Mouse (Mus musculus): ENCODE results near the gene 4930505A04Rik. TPM values are rescaled to one million over a fixed set of nuclear protein-coding genes. Genes with fewer than 3 reads are reported as not detected.
A peak's percentile ranks its signal among the peaks of the same experiment; 100 is the strongest.
"Not testable (repeated sequence)": the region's sequence is repeated elsewhere in the genome, so short reads cannot be mapped to it uniquely, and the experiment has no call there.

The 4930505A04Rik gene
- polyA plus RNA-seq, 1 experiment from 2014 or later = 0.54 TPM

DNA sequence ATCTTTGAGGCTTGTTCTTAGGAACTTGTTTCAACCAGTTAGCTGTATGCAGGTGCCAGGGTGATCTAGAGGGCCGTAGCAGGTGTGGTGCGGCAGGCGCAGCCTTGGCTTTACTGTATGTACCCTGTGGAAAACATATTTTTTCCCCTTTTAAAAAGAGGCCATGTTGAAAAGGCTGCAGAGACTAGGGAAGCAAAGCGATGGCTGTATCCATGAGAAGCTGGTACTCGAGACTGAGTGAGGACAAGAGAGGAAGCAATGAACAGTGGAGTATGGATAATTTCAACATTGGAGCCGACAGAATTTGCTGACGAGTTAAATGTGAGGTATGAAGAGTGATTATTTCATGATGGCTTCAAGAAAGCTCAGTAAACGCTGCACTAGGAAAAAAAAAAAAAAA lies 440 bp downstream of the 4930505A04Rik start:
- peak; percentile 32; the same call in 1 of the 2 replicates for ATAC-seq (ENCODE audit: low read depth)
- no peak overlapping the region for H3K9ac ChIP-seq (replicated peaks; ENCODE audit: low read depth, low read length)
- WGBS = 74% methylated on average over 8 of the region's 8 CpGs
- peak overlapping the region; percentile 42 for H3K4me3 ChIP-seq (ENCODE audit: low read depth, low read length)
- no peaks in the 10 kb centered on the region for H3K36me3 ChIP-seq (ENCODE audit: control insufficient read depth, insufficient read depth, low read length)
- H3K4me1 ChIP-seq (ENCODE audit: control insufficient read depth, insufficient read depth, low read length) = 0 out of 2 replicates have a peak, but pooled peaks cover 4% of the 10 kb centered on the region
- peak overlapping the region; percentile 7; the same call in 1 of the 2 replicates for H3K27ac ChIP-seq (ENCODE audit: low read depth, low read length)
- no peaks in the 10 kb centered on the region for H3K27me3 ChIP-seq (ENCODE audit: control insufficient read depth, insufficient read depth, low read length)
- H3K4me2 ChIP-seq (ENCODE audit: low read depth, low read length) = peak overlapping the region; percentile 67
- no peaks in the 10 kb centered on the region for H3K9me3 ChIP-seq (ENCODE audit: control insufficient read depth, low read length)

DNA sequence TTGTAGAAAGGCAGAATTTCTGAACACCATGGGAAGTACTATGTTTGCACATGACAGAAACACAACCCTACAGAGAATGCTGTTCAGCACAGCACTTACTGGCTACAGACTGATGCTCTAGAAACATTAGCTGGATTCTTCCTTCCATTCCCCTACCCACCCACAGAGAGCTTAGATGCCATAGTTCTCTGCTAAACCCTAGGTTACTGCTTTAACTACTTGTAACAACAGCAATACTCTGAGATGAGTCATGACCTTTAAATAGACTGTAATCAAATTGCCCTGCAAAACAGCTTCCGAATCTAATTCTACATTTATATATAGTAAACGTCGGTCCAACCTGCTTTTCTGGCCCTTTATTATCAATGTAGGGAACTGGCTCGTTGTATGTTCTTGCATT lies 17.3 kb downstream of the 4930505A04Rik start:
- Histone ChIP-seq H3K9ac (replicated peaks; ENCODE audit: low read depth, low read length) (no peak overlapping the region), H3K27me3 (ENCODE audit: control insufficient read depth, insufficient read depth, low read length) (no peaks in the 10 kb centered on the region), H3K4me1 (ENCODE audit: control insufficient read depth, insufficient read depth, low read length) (no peaks in the 10 kb centered on the region), H3K9me3 (ENCODE audit: control insufficient read depth, low read length) (no peaks in the 10 kb centered on the region), H3K27ac (ENCODE audit: low read depth, low read length) (no peak overlapping the region), H3K36me3 (ENCODE audit: control insufficient read depth, insufficient read depth, low read length) (no peaks in the 10 kb centered on the region), H3K4me3 (ENCODE audit: low read depth, low read length) (no peak overlapping the region), H3K4me2 (ENCODE audit: low read depth, low read length) (no peak overlapping the region)
- no peak for ATAC-seq (ENCODE audit: low read depth)
- 87% methylated on average over 4 of the region's 4 CpGs for WGBS

GRCm38 (mm10) chr11:30448126-30448525 lies 23.5 kb downstream of the 4930505A04Rik start:
- Histone ChIP-seq H3K27ac (ENCODE audit: low read depth, low read length) (no peak overlapping the region), H3K9me3 (ENCODE audit: control insufficient read depth, low read length) (no peaks in the 10 kb centered on the region), H3K4me2 (ENCODE audit: low read depth, low read length) (no peak overlapping the region), H3K4me1 (ENCODE audit: control insufficient read depth, insufficient read depth, low read length) (no peaks in the 10 kb centered on the region), H3K4me3 (ENCODE audit: low read depth, low read length) (no peak overlapping the region), H3K9ac (replicated peaks; ENCODE audit: low read depth, low read length) (no peak overlapping the region), H3K27me3 (ENCODE audit: control insufficient read depth, insufficient read depth, low read length) (no peaks in the 10 kb centered on the region), H3K36me3 (ENCODE audit: control insufficient read depth, insufficient read depth, low read length) (no peaks in the 10 kb centered on the region)
- ATAC-seq (ENCODE audit: low read depth) = no peak
- WGBS = 90% methylated on average over 2 of the region's 2 CpGs

DNA sequence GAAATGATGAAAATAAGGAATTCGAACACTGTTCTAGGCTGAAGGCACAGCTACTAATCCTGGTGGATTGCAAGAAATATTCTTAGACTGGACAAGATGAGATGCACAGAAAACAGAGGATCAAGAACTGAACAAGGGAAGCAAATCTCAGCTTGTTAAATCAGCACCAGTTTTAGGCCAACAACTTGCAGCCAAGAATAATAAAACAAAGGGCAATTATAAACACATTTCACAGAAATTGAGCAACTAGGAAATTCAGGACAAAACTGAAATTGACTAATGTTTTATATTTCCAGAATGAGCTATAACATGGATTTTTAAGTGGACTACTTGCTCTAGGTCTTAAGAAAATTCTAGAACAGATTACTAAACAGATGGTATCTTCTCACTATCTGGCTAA lies 24.1 kb downstream of the 4930505A04Rik start:
- H3K27ac ChIP-seq (ENCODE audit: low read depth, low read length) = no peak overlapping the region
- H3K4me1 ChIP-seq (ENCODE audit: control insufficient read depth, insufficient read depth, low read length) = no peaks in the 10 kb centered on the region
- H3K4me3 ChIP-seq (ENCODE audit: low read depth, low read length) = no peak overlapping the region
- no peaks in the 10 kb centered on the region for H3K27me3 ChIP-seq (ENCODE audit: control insufficient read depth, insufficient read depth, low read length)
- no peaks in the 10 kb centered on the region for H3K36me3 ChIP-seq (ENCODE audit: control insufficient read depth, insufficient read depth, low read length)
- no peak overlapping the region for H3K9ac ChIP-seq (replicated peaks; ENCODE audit: low read depth, low read length)
- WGBS = 88% methylated on average over 1 of the region's 1 CpGs
- H3K4me2 ChIP-seq (ENCODE audit: low read depth, low read length) = no peak overlapping the region
- no peak for ATAC-seq (ENCODE audit: low read depth)
- H3K9me3 ChIP-seq (ENCODE audit: control insufficient read depth, low read length) = no peaks in the 10 kb centered on the region

GRCm38 (mm10) chr11:30444192-30444905 lies 27.3 kb downstream of the 4930505A04Rik start:
- not testable (repeated sequence) for H3K9ac ChIP-seq (replicated peaks; ENCODE audit: low read depth, low read length); H3K36me3 ChIP-seq (ENCODE audit: control insufficient read depth, insufficient read depth, low read length); H3K27me3 ChIP-seq (ENCODE audit: control insufficient read depth, insufficient read depth, low read length); H3K4me1 ChIP-seq (ENCODE audit: control insufficient read depth, insufficient read depth, low read length); ATAC-seq (ENCODE audit: low read depth); H3K9me3 ChIP-seq (ENCODE audit: control insufficient read depth, low read length); H3K4me2 ChIP-seq (ENCODE audit: low read depth, low read length); H3K27ac ChIP-seq (ENCODE audit: low read depth, low read length); H3K4me3 ChIP-seq (ENCODE audit: low read depth, low read length)
- WGBS = 91% methylated on average over 12 of the region's 12 CpGs

DNA sequence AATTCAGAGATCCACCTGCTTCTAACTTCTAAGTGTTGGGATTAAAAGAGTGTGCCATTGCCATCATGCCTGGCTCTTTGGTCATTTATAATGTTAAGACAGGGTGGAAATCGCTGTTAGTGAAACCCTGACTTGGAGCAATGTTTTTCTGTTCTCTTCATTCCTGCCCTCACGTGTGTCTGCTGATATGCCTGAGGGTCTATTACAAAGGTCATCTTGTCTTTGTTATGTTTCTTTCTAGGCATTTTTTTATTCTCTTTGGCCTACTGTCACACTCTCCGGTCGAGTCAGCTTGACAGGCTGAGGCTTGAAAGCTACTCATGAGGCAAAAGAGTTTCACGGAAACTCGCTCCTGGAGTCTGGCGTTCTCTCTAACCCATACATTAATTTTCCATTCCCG lies 27.9 kb downstream of the 4930505A04Rik start:
- Histone ChIP-seq H3K27ac (ENCODE audit: low read depth, low read length) (no peak overlapping the region), H3K4me2 (ENCODE audit: low read depth, low read length) (no peak overlapping the region), H3K4me3 (ENCODE audit: low read depth, low read length) (no peak overlapping the region), H3K9ac (replicated peaks; ENCODE audit: low read depth, low read length) (no peak overlapping the region), H3K36me3 (ENCODE audit: control insufficient read depth, insufficient read depth, low read length) (no peaks in the 10 kb centered on the region), H3K4me1 (ENCODE audit: control insufficient read depth, insufficient read depth, low read length) (no peaks in the 10 kb centered on the region), H3K9me3 (ENCODE audit: control insufficient read depth, low read length) (no peaks in the 10 kb centered on the region), H3K27me3 (ENCODE audit: control insufficient read depth, insufficient read depth, low read length) (no peaks in the 10 kb centered on the region)
- 91% methylated on average over 8 of the region's 8 CpGs for WGBS
- ATAC-seq (ENCODE audit: low read depth) = no peak

GRCm38 (mm10) chr11:30433256-30433950 lies 38.2 kb downstream of the 4930505A04Rik start:
- 80% methylated on average over 2 of the region's 2 CpGs for WGBS
- Histone ChIP-seq H3K9me3 (ENCODE audit: control insufficient read depth, low read length) (no peaks in the 10 kb centered on the region), H3K4me2 (ENCODE audit: low read depth, low read length) (no peak overlapping the region), H3K9ac (replicated peaks; ENCODE audit: low read depth, low read length) (no peak overlapping the region), H3K4me1 (ENCODE audit: control insufficient read depth, insufficient read depth, low read length) (no peaks in the 10 kb centered on the region), H3K27ac (ENCODE audit: low read depth, low read length) (no peak overlapping the region), H3K27me3 (ENCODE audit: control insufficient read depth, insufficient read depth, low read length) (no peaks in the 10 kb centered on the region), H3K36me3 (ENCODE audit: control insufficient read depth, insufficient read depth, low read length) (no peaks in the 10 kb centered on the region), H3K4me3 (ENCODE audit: low read depth, low read length) (no peak overlapping the region)
- no peak for ATAC-seq (ENCODE audit: low read depth)

DNA sequence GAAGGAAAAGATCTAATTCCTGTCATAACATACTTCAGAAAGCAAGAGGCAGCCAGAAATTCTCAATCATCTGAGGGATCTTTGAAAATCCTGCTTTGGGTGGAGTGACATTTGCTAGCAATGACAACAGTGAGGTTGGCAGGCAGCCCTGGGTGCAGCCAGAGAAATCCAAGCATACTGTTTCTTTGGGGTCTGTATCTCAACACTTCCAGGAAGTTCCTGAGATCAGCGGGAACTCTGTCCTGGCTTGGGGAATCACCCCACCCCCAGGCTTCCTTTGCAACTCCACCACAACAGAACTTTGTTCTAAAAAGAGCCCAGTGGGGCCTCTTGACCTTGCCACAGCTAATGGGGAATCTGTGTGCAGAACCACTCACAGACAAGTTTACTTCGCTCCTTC lies 66.0 kb downstream of the 4930505A04Rik start:
- Histone ChIP-seq H3K27me3 (ENCODE audit: control insufficient read depth, insufficient read depth, low read length) (no peaks in the 10 kb centered on the region), H3K4me3 (ENCODE audit: low read depth, low read length) (no peak overlapping the region), H3K4me1 (ENCODE audit: control insufficient read depth, insufficient read depth, low read length) (no peaks in the 10 kb centered on the region), H3K9me3 (ENCODE audit: control insufficient read depth, low read length) (no peaks in the 10 kb centered on the region), H3K36me3 (ENCODE audit: control insufficient read depth, insufficient read depth, low read length) (no peaks in the 10 kb centered on the region), H3K9ac (replicated peaks; ENCODE audit: low read depth, low read length) (no peak overlapping the region), H3K4me2 (ENCODE audit: low read depth, low read length) (no peak overlapping the region), H3K27ac (ENCODE audit: low read depth, low read length) (no peak overlapping the region)
- 56% methylated on average over 2 of the region's 2 CpGs for WGBS
- ATAC-seq (ENCODE audit: low read depth) = no peak

- no peak overlapping the region for H3K9ac ChIP-seq (replicated peaks; ENCODE audit: low read depth, low read length)
- no peaks in the 10 kb centered on the region for H3K27me3 ChIP-seq (ENCODE audit: control insufficient read depth, insufficient read depth, low read length)
- no peak overlapping the region for H3K27ac ChIP-seq (ENCODE audit: low read depth, low read length)
- no peaks in the 10 kb centered on the region for H3K9me3 ChIP-seq (ENCODE audit: control insufficient read depth, low read length)
- no peak overlapping the region for H3K4me3 ChIP-seq (ENCODE audit: low read depth, low read length)
- ATAC-seq (ENCODE audit: low read depth) = no peak
- whole genome bisulfite sequencing = 72% methylated on average over 4 of the region's 4 CpGs
- no peaks in the 10 kb centered on the region for H3K36me3 ChIP-seq (ENCODE audit: control insufficient read depth, insufficient read depth, low read length)
- H3K4me2 ChIP-seq (ENCODE audit: low read depth, low read length) = no peak overlapping the region
- H3K4me1 ChIP-seq (ENCODE audit: control insufficient read depth, insufficient read depth, low read length) = no peaks in the 10 kb centered on the region
Observed at GRCm38 (mm10) chr11:30404619-30405200, 66.9 kb downstream of the 4930505A04Rik start.

Data from neural tube, embryonic 14.5 days (tissue).